Mouse (Mus musculus): ENCODE data around the gene Galnt2. TPM values are rescaled to one million over a fixed set of nuclear protein-coding genes. Genes with fewer than 3 reads are reported as not detected.
A peak's percentile ranks its signal among the peaks of the same experiment; 100 is the strongest.

Gene Galnt2
- polyA plus RNA-seq, 1 experiment from 2014 or later, result 42.8 TPM

- no peaks in the 10 kb centered on the region for H3K27me3 ChIP-seq (replicated peaks)
- peaks cover 15% of the 10 kb centered on the region for H3K4me1 ChIP-seq
- no peaks in the 10 kb centered on the region for H3K36me3 ChIP-seq
- 76% methylated on average over 9 of the region's 9 CpGs for WGBS
- peak overlapping the region; percentile 37; the same call in 1 of the 2 replicates for H3K27ac ChIP-seq (replicated peaks)
- no peaks in the 10 kb centered on the region for H3K9me3 ChIP-seq
- H3K4me2 ChIP-seq, result no peak overlapping the region
- ATAC-seq (ENCODE audit: extremely low read depth, insufficient number of reproducible peaks, low FRiP score, low TSS enrichment), result no peak
- H3K9ac ChIP-seq, result no peak overlapping the region
- no peak overlapping the region for H3K4me3 ChIP-seq
Observed at GRCm38 (mm10) chr8:124375727-124376126, 144.5 kb downstream of the Galnt2 start.

- Histone ChIP-seq H3K4me3 (no peak overlapping the region), H3K36me3 (no peaks in the 10 kb centered on the region), H3K27me3 (replicated peaks) (no peaks in the 10 kb centered on the region), H3K4me1 (peaks cover 15% of the 10 kb centered on the region), H3K4me2 (no peak overlapping the region), H3K9me3 (no peaks in the 10 kb centered on the region), H3K9ac (no peak overlapping the region), H3K27ac (replicated peaks) (no peak overlapping the region)
- WGBS, result 89% methylated on average over 12 of the region's 12 CpGs
- ATAC-seq (ENCODE audit: extremely low read depth, insufficient number of reproducible peaks, low FRiP score, low TSS enrichment), result no peak
Observed at GRCm38 (mm10) chr8:124376406-124376805, 145.2 kb downstream of the Galnt2 start.

- Histone ChIP-seq H3K27me3 (replicated peaks) (no peaks in the 10 kb centered on the region; the same call in 1 of the 2 replicates), H3K27ac (replicated peaks) (no peak overlapping the region), H3K9me3 (no peaks in the 10 kb centered on the region), H3K4me3 (no peak overlapping the region), H3K4me2 (no peak overlapping the region), H3K9ac (no peak overlapping the region), H3K4me1 (peaks cover 14% of the 10 kb centered on the region), H3K36me3 (no peaks in the 10 kb centered on the region)
- no peak for ATAC-seq (ENCODE audit: extremely low read depth, insufficient number of reproducible peaks, low FRiP score, low TSS enrichment)
- 58% methylated on average over 6 of the region's 6 CpGs for WGBS
Observed at GRCm38 (mm10) chr8:124379289-124379688, 148.1 kb downstream of the Galnt2 start.

GRCm38 (mm10) chr8:124382235-124382634 lies 151.0 kb downstream of the Galnt2 start:
- Histone ChIP-seq H3K27me3 (replicated peaks) (no peaks in the 10 kb centered on the region; the same call in 1 of the 2 replicates), H3K4me2 (no peak overlapping the region), H3K9ac (no peak overlapping the region), H3K27ac (replicated peaks) (no peak overlapping the region), H3K4me1 (no peaks in the 10 kb centered on the region), H3K9me3 (no peaks in the 10 kb centered on the region), H3K36me3 (no peaks in the 10 kb centered on the region), H3K4me3 (no peak overlapping the region)
- WGBS, result 54% methylated on average over 10 of the region's 10 CpGs
- ATAC-seq (ENCODE audit: extremely low read depth, insufficient number of reproducible peaks, low FRiP score, low TSS enrichment), result no peak

GRCm38 (mm10) chr8:124384336-124384735 lies 153.1 kb downstream of the Galnt2 start:
- WGBS, result 87% methylated on average over 19 of the region's 19 CpGs
- no peaks in the 10 kb centered on the region for H3K4me1 ChIP-seq
- H3K4me2 ChIP-seq, result no peak overlapping the region
- no peak overlapping the region for H3K4me3 ChIP-seq
- H3K27me3 ChIP-seq (replicated peaks), result no peaks in the 10 kb centered on the region; the same call in 1 of the 2 replicates
- ATAC-seq (ENCODE audit: extremely low read depth, insufficient number of reproducible peaks, low FRiP score, low TSS enrichment), result no peak
- no peaks in the 10 kb centered on the region for H3K36me3 ChIP-seq
- no peaks in the 10 kb centered on the region for H3K9me3 ChIP-seq
- no peak overlapping the region for H3K9ac ChIP-seq
- H3K27ac ChIP-seq (replicated peaks), result no peak overlapping the region

GRCm38 (mm10) chr8:124386225-124386899 lies 155.2 kb downstream of the Galnt2 start:
- H3K9me3 ChIP-seq, result no peaks in the 10 kb centered on the region
- no peak overlapping the region for H3K9ac ChIP-seq
- no peaks in the 10 kb centered on the region for H3K4me1 ChIP-seq
- ATAC-seq (ENCODE audit: extremely low read depth, insufficient number of reproducible peaks, low FRiP score, low TSS enrichment), result no peak
- no peak overlapping the region for H3K27ac ChIP-seq (replicated peaks)
- no peak overlapping the region for H3K4me2 ChIP-seq
- no peaks in the 10 kb centered on the region for H3K36me3 ChIP-seq
- no peak overlapping the region for H3K4me3 ChIP-seq
- 81% methylated on average over 23 of the region's 23 CpGs for WGBS
- no peaks in the 10 kb centered on the region; the same call in 1 of the 2 replicates for H3K27me3 ChIP-seq (replicated peaks)

GRCm38 (mm10) chr8:124389495-124389894 lies 158.3 kb downstream of the Galnt2 start:
- Histone ChIP-seq H3K9ac (no peak overlapping the region), H3K27me3 (replicated peaks) (no peaks in the 10 kb centered on the region), H3K4me3 (no peak overlapping the region), H3K36me3 (no peaks in the 10 kb centered on the region), H3K4me2 (no peak overlapping the region), H3K4me1 (no peaks in the 10 kb centered on the region), H3K27ac (replicated peaks) (no peak overlapping the region), H3K9me3 (no peaks in the 10 kb centered on the region)
- no peak for ATAC-seq (ENCODE audit: extremely low read depth, insufficient number of reproducible peaks, low FRiP score, low TSS enrichment)
- WGBS, result 69% methylated on average over 11 of the region's 11 CpGs

GRCm38 (mm10) chr8:124391191-124391590 lies 160.0 kb downstream of the Galnt2 start:
- WGBS, result 84% methylated on average over 7 of the region's 7 CpGs

GRCm38 (mm10) chr8:124392271-124393012 lies 161.3 kb downstream of the Galnt2 start:
- H3K4me2 ChIP-seq, result no peak overlapping the region
- 61% methylated on average over 10 of the region's 10 CpGs for WGBS
- ATAC-seq (ENCODE audit: extremely low read depth, insufficient number of reproducible peaks, low FRiP score, low TSS enrichment), result no peak
- no peaks in the 10 kb centered on the region for H3K36me3 ChIP-seq
- H3K4me3 ChIP-seq, result no peak overlapping the region
- peaks cover 2% of the 10 kb centered on the region; the same call in 1 of the 2 replicates for H3K4me1 ChIP-seq
- no peaks in the 10 kb centered on the region for H3K27me3 ChIP-seq (replicated peaks)
- no peak overlapping the region for H3K9ac ChIP-seq
- no peaks in the 10 kb centered on the region for H3K9me3 ChIP-seq
- H3K27ac ChIP-seq (replicated peaks), result no peak overlapping the region

More at GRCm38 (mm10) chr8:124391191-124391590, 160.0 kb downstream of the Galnt2 start:
- Histone ChIP-seq H3K4me3 (no peak overlapping the region), H3K4me1 (no peaks in the 10 kb centered on the region), H3K9ac (no peak overlapping the region), H3K27me3 (replicated peaks) (no peaks in the 10 kb centered on the region), H3K4me2 (no peak overlapping the region), H3K9me3 (no peaks in the 10 kb centered on the region), H3K27ac (replicated peaks) (no peak overlapping the region), H3K36me3 (no peaks in the 10 kb centered on the region)
- ATAC-seq (ENCODE audit: extremely low read depth, insufficient number of reproducible peaks, low FRiP score, low TSS enrichment), result no peak

GRCm38 (mm10) chr8:124393013-124393412 lies 161.8 kb downstream of the Galnt2 start:
- no peak overlapping the region for H3K4me3 ChIP-seq
- no peaks in the 10 kb centered on the region for H3K27me3 ChIP-seq (replicated peaks)
- no peak for ATAC-seq (ENCODE audit: extremely low read depth, insufficient number of reproducible peaks, low FRiP score, low TSS enrichment)
- H3K27ac ChIP-seq (replicated peaks), result no peak overlapping the region
- no peaks in the 10 kb centered on the region for H3K36me3 ChIP-seq
- WGBS, result 62% methylated on average over 5 of the region's 5 CpGs
- H3K9me3 ChIP-seq, result no peaks in the 10 kb centered on the region
- no peak overlapping the region for H3K4me2 ChIP-seq
- H3K4me1 ChIP-seq, result peaks cover 7% of the 10 kb centered on the region; the same call in 1 of the 2 replicates
- H3K9ac ChIP-seq, result no peak overlapping the region

- WGBS, result 74% methylated on average over 4 of the region's 4 CpGs
- no peak overlapping the region for H3K27ac ChIP-seq (replicated peaks)
- no peak overlapping the region for H3K4me2 ChIP-seq
- no peak overlapping the region for H3K9ac ChIP-seq
- ATAC-seq (ENCODE audit: extremely low read depth, insufficient number of reproducible peaks, low FRiP score, low TSS enrichment), result no peak
- no peaks in the 10 kb centered on the region for H3K36me3 ChIP-seq
- H3K9me3 ChIP-seq, result no peaks in the 10 kb centered on the region
- H3K4me1 ChIP-seq, result peaks cover 7% of the 10 kb centered on the region
- H3K4me3 ChIP-seq, result no peak overlapping the region
- no peaks in the 10 kb centered on the region for H3K27me3 ChIP-seq (replicated peaks)
Observed at GRCm38 (mm10) chr8:124393927-124394326, 162.7 kb downstream of the Galnt2 start.
